Mouse (Mus musculus): ENCODE measurements around the gene Loxl3. TPM values are rescaled to one million over a fixed set of nuclear protein-coding genes. Genes with fewer than 3 reads are reported as not detected.

The Loxl3 gene
- total and polyA plus RNA-seq, 2 experiments from 2014 or later = 4.7 to 7.3 TPM

DNA sequence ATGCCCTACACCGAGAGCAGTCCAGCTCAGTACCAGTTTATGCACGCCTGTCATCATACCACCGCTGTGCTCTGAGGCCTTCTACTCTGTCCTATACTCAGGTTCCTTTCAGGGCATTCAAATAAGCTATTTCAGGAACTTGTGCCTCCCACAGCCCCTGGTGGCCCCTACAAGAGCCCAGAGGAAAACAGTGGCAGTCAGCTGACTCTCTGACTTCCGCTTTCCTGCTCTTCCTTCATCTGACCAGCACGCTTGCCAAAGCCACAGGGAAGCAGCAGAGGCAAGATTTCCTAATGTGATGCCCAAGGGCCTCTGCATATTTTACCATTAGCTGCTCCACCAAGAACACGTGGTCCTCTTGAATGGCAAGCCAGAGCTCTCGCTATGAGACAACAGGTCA lies 29.1 kb upstream of the Loxl3 start:
- Histone ChIP-seq H3K9me3 (ENCODE audit: low read length) (no peaks in the 10 kb centered on the region), H3K27me3 (ENCODE audit: insufficient read depth, low read length) (no peaks in the 10 kb centered on the region), H3K4me3 (ENCODE audit: low read depth, low read length) (no peak overlapping the region), H3K9ac (replicated peaks; ENCODE audit: low read length, poor library complexity, severe bottlenecking) (no peak overlapping the region), H3K4me2 (ENCODE audit: low read depth, low read length, poor library complexity, severe bottlenecking) (no peak overlapping the region), H3K27ac (ENCODE audit: low read depth, low read length) (no peak overlapping the region), H3K36me3 (ENCODE audit: insufficient read depth, low read length) (no peaks in the 10 kb centered on the region), H3K4me1 (ENCODE audit: insufficient read depth, low read length) (no peaks in the 10 kb centered on the region)
- TF ChIP-seq CTCF (IDR thresholded peaks at IDR 0.05) = no peak
- DNase-seq (ENCODE audit: low spot score) = no peak
- 58% methylated on average over 7 of the region's 7 CpGs for WGBS
- ATAC-seq (ENCODE audit: low FRiP score) = no peak

DNA sequence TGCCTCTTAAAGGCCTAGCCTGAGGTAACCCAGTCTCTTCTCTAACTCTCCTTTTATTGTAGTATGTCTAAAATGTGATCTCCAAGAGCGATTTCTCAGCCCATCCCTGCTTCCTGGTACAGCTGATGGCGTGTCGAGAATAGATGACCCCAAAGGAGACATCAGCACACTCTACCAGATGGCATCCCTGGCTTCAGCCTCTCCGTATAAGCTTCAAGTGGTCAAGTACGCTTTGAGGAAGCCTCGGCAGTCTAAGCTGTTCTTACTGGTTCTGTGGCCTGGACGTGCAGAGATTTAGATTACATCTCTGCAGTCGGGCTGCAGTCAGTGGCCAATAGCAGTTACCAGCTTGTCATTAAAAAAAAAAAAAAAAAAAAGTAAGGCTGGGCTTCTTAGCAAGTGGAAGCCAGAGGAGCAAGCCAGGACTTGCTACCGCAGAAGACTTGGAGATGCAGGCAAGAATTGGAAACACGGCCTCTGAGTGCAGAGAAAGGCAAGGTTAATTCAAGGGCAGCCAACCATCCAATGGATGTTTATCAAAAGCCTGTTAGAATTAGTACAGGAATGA lies 28.4 kb upstream of the Loxl3 start:
- Histone ChIP-seq H3K4me2 (ENCODE audit: low read depth, low read length, poor library complexity, severe bottlenecking) (no peak overlapping the region), H3K4me1 (ENCODE audit: insufficient read depth, low read length) (no peaks in the 10 kb centered on the region), H3K4me3 (ENCODE audit: low read depth, low read length) (no peak overlapping the region), H3K9ac (replicated peaks; ENCODE audit: low read length, poor library complexity, severe bottlenecking) (no peak overlapping the region), H3K27me3 (ENCODE audit: insufficient read depth, low read length) (no peaks in the 10 kb centered on the region), H3K36me3 (ENCODE audit: insufficient read depth, low read length) (no peaks in the 10 kb centered on the region), H3K9me3 (ENCODE audit: low read length) (no peaks in the 10 kb centered on the region), H3K27ac (ENCODE audit: low read depth, low read length) (no peak overlapping the region)
- DNase-seq (ENCODE audit: low spot score) (no peak), ATAC-seq (ENCODE audit: low FRiP score) (no peak)
- WGBS = 81% methylated on average over 10 of the region's 10 CpGs
- TF ChIP-seq CTCF (IDR thresholded peaks at IDR 0.05) = no peak

DNA sequence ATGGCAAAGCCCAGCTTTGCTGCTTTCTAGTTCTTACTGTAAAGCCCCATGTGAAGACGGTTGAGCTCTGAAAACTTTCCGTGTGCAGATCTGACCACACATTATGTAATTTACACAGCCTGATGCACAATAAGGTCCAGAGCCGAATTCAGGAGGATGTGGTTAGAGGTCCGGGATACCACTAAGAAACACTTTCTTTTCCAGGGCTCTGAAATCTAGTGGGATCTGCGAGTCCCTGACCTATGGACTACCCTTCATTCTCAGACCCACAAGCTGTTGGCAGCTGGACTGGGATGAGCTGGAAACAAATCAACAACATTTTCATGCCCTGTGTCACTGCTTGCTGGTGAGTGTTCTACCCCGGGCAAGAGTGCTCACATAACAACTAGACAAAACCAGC lies 27.9 kb upstream of the Loxl3 start:
- ATAC-seq (ENCODE audit: low FRiP score) (no peak), DNase-seq (ENCODE audit: low spot score) (no peak)
- H3K4me2 ChIP-seq (ENCODE audit: low read depth, low read length, poor library complexity, severe bottlenecking) = no peak overlapping the region
- H3K27me3 ChIP-seq (ENCODE audit: insufficient read depth, low read length) = no peaks in the 10 kb centered on the region
- no peaks in the 10 kb centered on the region for H3K36me3 ChIP-seq (ENCODE audit: insufficient read depth, low read length)
- H3K9ac ChIP-seq (replicated peaks; ENCODE audit: low read length, poor library complexity, severe bottlenecking) = no peak overlapping the region
- no peaks in the 10 kb centered on the region for H3K4me1 ChIP-seq (ENCODE audit: insufficient read depth, low read length)
- H3K27ac ChIP-seq (ENCODE audit: low read depth, low read length) = no peak overlapping the region
- no peak overlapping the region for H3K4me3 ChIP-seq (ENCODE audit: low read depth, low read length)
- TF ChIP-seq CTCF (IDR thresholded peaks at IDR 0.05) = no peak
- WGBS = 84% methylated on average over 6 of the region's 6 CpGs
- H3K9me3 ChIP-seq (ENCODE audit: low read length) = no peaks in the 10 kb centered on the region

DNA sequence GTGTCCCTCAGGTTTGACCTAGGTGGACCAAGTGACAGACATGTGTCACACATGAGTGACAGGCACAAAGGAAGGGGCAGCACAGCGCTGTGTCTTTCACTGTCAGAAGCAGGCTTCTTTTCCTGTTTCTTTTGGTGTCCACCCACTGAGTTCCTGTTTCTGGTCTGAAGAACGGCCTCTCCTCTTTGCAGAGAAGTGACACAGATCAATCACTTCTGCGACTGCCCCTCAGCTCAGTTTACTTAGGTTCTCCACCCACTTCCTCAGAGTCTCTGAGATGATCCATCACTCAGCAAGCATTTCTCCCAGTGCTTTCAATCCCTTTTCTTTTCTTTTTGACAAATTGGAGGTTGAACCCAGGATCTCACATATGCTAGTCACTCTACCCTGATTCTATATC lies 25.3 kb upstream of the Loxl3 start:
- ATAC-seq (ENCODE audit: low FRiP score) = no peak
- no peak for TF ChIP-seq CTCF (IDR thresholded peaks at IDR 0.05)
- no peak overlapping the region for H3K9ac ChIP-seq (replicated peaks; ENCODE audit: low read length, poor library complexity, severe bottlenecking)
- H3K4me1 ChIP-seq (ENCODE audit: insufficient read depth, low read length) = no peaks in the 10 kb centered on the region
- H3K36me3 ChIP-seq (ENCODE audit: insufficient read depth, low read length) = no peaks in the 10 kb centered on the region
- H3K27me3 ChIP-seq (ENCODE audit: insufficient read depth, low read length) = no peaks in the 10 kb centered on the region
- 62% methylated on average over 3 of the region's 3 CpGs for WGBS
- H3K4me2 ChIP-seq (ENCODE audit: low read depth, low read length, poor library complexity, severe bottlenecking) = no peak overlapping the region
- H3K9me3 ChIP-seq (ENCODE audit: low read length) = no peaks in the 10 kb centered on the region
- no peak overlapping the region for H3K27ac ChIP-seq (ENCODE audit: low read depth, low read length)
- no peak overlapping the region for H3K4me3 ChIP-seq (ENCODE audit: low read depth, low read length)
- DNase-seq (ENCODE audit: low spot score) = no peak

DNA sequence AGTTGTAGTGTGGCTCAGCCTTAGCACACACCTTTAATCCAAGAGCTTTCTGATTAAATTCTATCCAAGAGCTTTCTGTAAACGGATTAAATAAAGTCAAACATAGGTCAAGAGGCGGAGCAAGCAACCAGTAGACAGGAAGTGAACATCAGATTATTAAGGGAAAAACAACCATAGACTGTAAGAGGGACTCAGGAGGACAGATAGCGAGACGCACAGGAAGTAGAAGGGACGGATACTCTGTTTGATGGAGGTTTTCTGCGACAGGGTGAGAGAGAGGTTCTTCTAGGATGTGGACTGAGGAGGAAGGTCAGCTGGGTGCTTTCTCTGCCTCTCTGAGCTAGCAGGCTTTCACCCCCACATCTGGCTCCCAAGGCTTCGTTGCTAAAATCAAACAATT lies 24.0 kb upstream of the Loxl3 start:
- no peak for TF ChIP-seq CTCF (IDR thresholded peaks at IDR 0.05)
- WGBS = 81% methylated on average over 7 of the region's 7 CpGs
- no peaks in the 10 kb centered on the region for H3K36me3 ChIP-seq (ENCODE audit: insufficient read depth, low read length)
- H3K4me2 ChIP-seq (ENCODE audit: low read depth, low read length, poor library complexity, severe bottlenecking) = no peak overlapping the region
- DNase-seq (ENCODE audit: low spot score) (no peak), ATAC-seq (ENCODE audit: low FRiP score) (no peak)
- no peak overlapping the region for H3K9ac ChIP-seq (replicated peaks; ENCODE audit: low read length, poor library complexity, severe bottlenecking)
- no peaks in the 10 kb centered on the region for H3K27me3 ChIP-seq (ENCODE audit: insufficient read depth, low read length)
- H3K4me1 ChIP-seq (ENCODE audit: insufficient read depth, low read length) = no peaks in the 10 kb centered on the region
- no peak overlapping the region for H3K4me3 ChIP-seq (ENCODE audit: low read depth, low read length)
- H3K9me3 ChIP-seq (ENCODE audit: low read length) = no peaks in the 10 kb centered on the region
- no peak overlapping the region for H3K27ac ChIP-seq (ENCODE audit: low read depth, low read length)

DNA sequence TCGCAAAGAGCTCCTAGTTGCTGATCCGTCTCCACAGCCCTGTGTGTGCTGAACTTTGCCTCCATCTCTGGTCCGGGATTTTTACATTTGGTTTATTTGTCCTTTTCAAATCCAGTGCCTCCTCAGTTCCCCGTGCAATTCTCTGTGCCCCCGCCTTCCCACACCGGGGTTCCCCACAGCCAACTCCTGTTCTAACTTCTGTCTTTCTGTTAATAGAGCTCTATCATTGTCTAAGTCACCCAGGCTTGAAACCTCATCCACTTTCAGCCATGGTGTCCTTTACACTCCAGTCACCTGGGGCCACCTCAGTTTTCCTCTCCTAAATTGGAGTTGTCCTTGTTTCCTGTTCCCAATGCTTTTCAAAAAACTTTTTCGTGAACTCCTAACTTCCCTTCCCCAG lies 22.7 kb upstream of the Loxl3 start:
- H3K4me3 ChIP-seq (ENCODE audit: low read depth, low read length) = no peak overlapping the region

More for the DNA sequence above, 22.7 kb upstream of the Loxl3 start:
- H3K4me2 ChIP-seq (ENCODE audit: low read depth, low read length, poor library complexity, severe bottlenecking) = no peak overlapping the region
- no peak for TF ChIP-seq CTCF (IDR thresholded peaks at IDR 0.05)
- H3K27me3 ChIP-seq (ENCODE audit: insufficient read depth, low read length) = no peaks in the 10 kb centered on the region
- no peaks in the 10 kb centered on the region for H3K4me1 ChIP-seq (ENCODE audit: insufficient read depth, low read length)
- no peaks in the 10 kb centered on the region for H3K9me3 ChIP-seq (ENCODE audit: low read length)
- DNase-seq (ENCODE audit: low spot score) (no peak), ATAC-seq (ENCODE audit: low FRiP score) (no peak)
- H3K36me3 ChIP-seq (ENCODE audit: insufficient read depth, low read length) = no peaks in the 10 kb centered on the region
- 87% methylated on average over 7 of the region's 7 CpGs for WGBS
- no peak overlapping the region for H3K27ac ChIP-seq (ENCODE audit: low read depth, low read length)
- H3K9ac ChIP-seq (replicated peaks; ENCODE audit: low read length, poor library complexity, severe bottlenecking) = no peak overlapping the region

Measured in midbrain, postnatal 0 days (tissue).